Mouse (Mus musculus) brain, embryonic 14.5 days (tissue): ENCODE data around the gene Tmem87b.

Experiments used
- CTCF ChIP-seq: fragments of 200-500 bp; IDR thresholded peaks from 2 replicates; pipeline ENCODE4 v1.5.1; 2012; ENCODE audit warnings: inconsistent platforms, mild to moderate bottlenecking, moderate library complexity, borderline replicate concordance; ENCODE audit not compliant: insufficient read depth, insufficient read length; ENCODE audit errors: extremely low read depth
- POLR2A ChIP-seq: fragments of 200-500 bp; IDR thresholded peaks from 2 replicates; pipeline ENCODE4 v1.6.1; 2012; ENCODE audit warnings: mild to moderate bottlenecking, inconsistent platforms, borderline replicate concordance; ENCODE audit not compliant: poor library complexity, insufficient read depth, insufficient read length, severe bottlenecking; ENCODE audit errors: extremely low read depth

DNA sequence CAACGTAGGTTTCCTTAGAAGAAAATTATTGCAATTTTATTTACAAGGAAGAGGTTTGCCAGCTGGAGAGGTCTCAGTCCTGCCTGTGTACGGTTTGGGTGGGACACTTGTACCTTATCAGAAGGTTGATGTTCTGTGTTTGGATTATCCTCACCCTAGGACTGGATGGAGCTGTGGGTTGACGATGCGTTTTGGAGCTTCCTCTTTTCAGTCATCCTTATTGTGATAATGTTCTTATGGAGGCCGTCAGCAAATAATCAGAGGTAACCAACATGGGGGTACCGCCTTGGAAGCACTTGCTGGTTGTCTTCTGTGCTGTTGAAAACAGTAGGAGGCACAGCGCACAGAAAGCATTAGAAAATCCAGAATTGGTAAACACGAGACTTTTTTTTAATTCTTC, 24.5 kb downstream of the Tmem87b start:
- TF ChIP-seq CTCF, result no peak
- TF ChIP-seq POLR2A, result no peak
